Mouse (Mus musculus): ENCODE measurements around the gene Cnksr1. TPM values are rescaled to one million over a fixed set of nuclear protein-coding genes. Genes with fewer than 3 reads are reported as not detected.

The Cnksr1 gene
- polyA plus RNA-seq, 1 experiment, result 0.02 TPM

GRCm38 (mm10) chr4:134251241-134252130 is 13.3 kb upstream of the Cnksr1 start:
- Histone ChIP-seq H3K27me3 (ENCODE audit: control insufficient read depth, insufficient read depth, insufficient read length) (peaks cover 74% of the 10 kb centered on the region), H3K79me3 (ENCODE audit: low read depth) (no peaks in the 10 kb centered on the region), H3K79me2 (ENCODE audit: control insufficient read depth, insufficient read depth) (no peaks in the 10 kb centered on the region), H3K36me3 (ENCODE audit: control insufficient read depth, insufficient read depth) (no peaks in the 10 kb centered on the region), H3ac (ENCODE audit: control insufficient read depth, insufficient read length, low read depth) (no peak overlapping the region), H3K4me3 (ENCODE audit: insufficient read depth, poor library complexity, severe bottlenecking) (no peak overlapping the region)
- TF ChIP-seq CTCF (IDR thresholded peaks at IDR 0.05; ENCODE audit: control insufficient read depth, insufficient read depth, insufficient read length) (no peak), MYOD1 (IDR thresholded peaks at IDR 0.05; ENCODE audit: control insufficient read depth, insufficient read length, low read depth) (no peak)

GRCm38 (mm10) chr4:134250930-134251240 is 12.7 kb upstream of the Cnksr1 start:
- Histone ChIP-seq H3K79me2 (ENCODE audit: control insufficient read depth, insufficient read depth) (no peaks in the 10 kb centered on the region), H3K4me3 (ENCODE audit: insufficient read depth, poor library complexity, severe bottlenecking) (no peak overlapping the region), H3K36me3 (ENCODE audit: control insufficient read depth, insufficient read depth) (no peaks in the 10 kb centered on the region), H3K27me3 (ENCODE audit: control insufficient read depth, insufficient read depth, insufficient read length) (peaks cover 74% of the 10 kb centered on the region), H3ac (ENCODE audit: control insufficient read depth, insufficient read length, low read depth) (no peak overlapping the region), H3K79me3 (ENCODE audit: low read depth) (no peaks in the 10 kb centered on the region)
- no peak for TF ChIP-seq USF1 (IDR thresholded peaks at IDR 0.05; ENCODE audit: low read depth)
- TF ChIP-seq MAX (IDR thresholded peaks at IDR 0.05), result no peak
- no peak for TF ChIP-seq MYOG (IDR thresholded peaks at IDR 0.05; ENCODE audit: control insufficient read depth, extremely low read depth, insufficient read length)
- TF ChIP-seq CTCF (IDR thresholded peaks at IDR 0.05; ENCODE audit: control insufficient read depth, insufficient read depth, insufficient read length), result no peak
- no peak for TF ChIP-seq FOSL1 (IDR thresholded peaks at IDR 0.05; ENCODE audit: insufficient read depth, low read length, poor library complexity, severe bottlenecking)
- TF ChIP-seq MYOD1 (IDR thresholded peaks at IDR 0.05; ENCODE audit: control insufficient read depth, insufficient read length, low read depth), result no peak
- no peak for TF ChIP-seq CEBPB (IDR thresholded peaks at IDR 0.05; ENCODE audit: low read depth)

GRCm38 (mm10) chr4:134250116-134250929 is 12.1 kb upstream of the Cnksr1 start:
- Histone ChIP-seq H3K79me2 (ENCODE audit: control insufficient read depth, insufficient read depth) (no peaks in the 10 kb centered on the region), H3K27me3 (ENCODE audit: control insufficient read depth, insufficient read depth, insufficient read length) (peaks cover 74% of the 10 kb centered on the region), H3K4me3 (ENCODE audit: insufficient read depth, poor library complexity, severe bottlenecking) (no peak overlapping the region), H3K79me3 (ENCODE audit: low read depth) (no peaks in the 10 kb centered on the region), H3ac (ENCODE audit: control insufficient read depth, insufficient read length, low read depth) (no peak overlapping the region), H3K36me3 (ENCODE audit: control insufficient read depth, insufficient read depth) (no peaks in the 10 kb centered on the region)
- no peak for TF ChIP-seq MYOG (IDR thresholded peaks at IDR 0.05; ENCODE audit: control insufficient read depth, extremely low read depth, insufficient read length)
- TF ChIP-seq FOSL1 (IDR thresholded peaks at IDR 0.05; ENCODE audit: insufficient read depth, low read length, poor library complexity, severe bottlenecking), result no peak
- no peak for TF ChIP-seq USF1 (IDR thresholded peaks at IDR 0.05; ENCODE audit: low read depth)
- TF ChIP-seq MAX (IDR thresholded peaks at IDR 0.05), result no peak
- no peak for TF ChIP-seq CEBPB (IDR thresholded peaks at IDR 0.05; ENCODE audit: low read depth)
- TF ChIP-seq MYOD1 (IDR thresholded peaks at IDR 0.05; ENCODE audit: control insufficient read depth, insufficient read length, low read depth), result no peak
- TF ChIP-seq CTCF (IDR thresholded peaks at IDR 0.05; ENCODE audit: control insufficient read depth, insufficient read depth, insufficient read length), result no peak

- TF ChIP-seq CTCF (IDR thresholded peaks at IDR 0.05; ENCODE audit: control insufficient read depth, insufficient read depth, insufficient read length) (peak; percentile 96), FOSL1 (IDR thresholded peaks at IDR 0.05; ENCODE audit: insufficient read depth, low read length, poor library complexity, severe bottlenecking) (no peak)
- peaks cover 69% of the 10 kb centered on the region for H3K27me3 ChIP-seq (ENCODE audit: control insufficient read depth, insufficient read depth, insufficient read length)
- peaks cover 5% of the 10 kb centered on the region for H3K79me2 ChIP-seq (ENCODE audit: control insufficient read depth, insufficient read depth)
- H3ac ChIP-seq (ENCODE audit: control insufficient read depth, insufficient read length, low read depth), result no peak overlapping the region
- no peaks in the 10 kb centered on the region for H3K36me3 ChIP-seq (ENCODE audit: control insufficient read depth, insufficient read depth)
- peaks cover 3% of the 10 kb centered on the region for H3K79me3 ChIP-seq (ENCODE audit: low read depth)
- no peak overlapping the region for H3K4me3 ChIP-seq (ENCODE audit: insufficient read depth, poor library complexity, severe bottlenecking)
Observed at GRCm38 (mm10) chr4:134249651-134250050, 11.5 kb upstream of the Cnksr1 start.

GRCm38 (mm10) chr4:134246719-134247258 is 8.6 kb upstream of the Cnksr1 start, which contains the start of gene Gm30191:
Gm30191 (plus strand) TSS chr4:134246935.
- Histone ChIP-seq H3ac (ENCODE audit: control insufficient read depth, insufficient read length, low read depth) (no peak within 1 kb of the TSS), H3K36me3 (ENCODE audit: control insufficient read depth, insufficient read depth) (no peaks in the 10 kb centered on the region), H3K4me3 (ENCODE audit: insufficient read depth, poor library complexity, severe bottlenecking) (no peak within 1 kb of the TSS), H3K27me3 (ENCODE audit: control insufficient read depth, insufficient read depth, insufficient read length) (peaks cover 41% of the 10 kb centered on the region), H3K79me2 (ENCODE audit: control insufficient read depth, insufficient read depth) (peaks cover 12% of the 10 kb centered on the region), H3K79me3 (ENCODE audit: low read depth) (peaks cover 3% of the 10 kb centered on the region)
- TF ChIP-seq CTCF (IDR thresholded peaks at IDR 0.05; ENCODE audit: control insufficient read depth, insufficient read depth, insufficient read length), result no peak
- no peak for TF ChIP-seq MAX (IDR thresholded peaks at IDR 0.05)
- no peak for TF ChIP-seq FOSL1 (IDR thresholded peaks at IDR 0.05; ENCODE audit: insufficient read depth, low read length, poor library complexity, severe bottlenecking)
- no peak for TF ChIP-seq MYOG (IDR thresholded peaks at IDR 0.05; ENCODE audit: control insufficient read depth, extremely low read depth, insufficient read length)
- no peak for TF ChIP-seq MYOD1 (IDR thresholded peaks at IDR 0.05; ENCODE audit: control insufficient read depth, insufficient read length, low read depth)
- TF ChIP-seq CEBPB (IDR thresholded peaks at IDR 0.05; ENCODE audit: low read depth), result no peak
- no peak for TF ChIP-seq USF1 (IDR thresholded peaks at IDR 0.05; ENCODE audit: low read depth)
